Mouse (Mus musculus): ENCODE results near the gene Rbm47.

- TF ChIP-seq GATA1 (IDR thresholded peaks at IDR 0.05; ENCODE audit: low read length) (no peak), TAL1 (IDR thresholded peaks at IDR 0.05; ENCODE audit: low read length) (no peak)
These were observed 76.8 kb downstream of the Rbm47 start for GRCm38 (mm10) chr5:66096081-66096480.
